Mouse (Mus musculus): Measurements from ENCODE around the gene Sh3bgrl. TPM values are rescaled to one million over a fixed set of nuclear protein-coding genes. Genes with fewer than 3 reads are reported as not detected.
"Not testable (repeated sequence)": the region's sequence is repeated elsewhere in the genome, so short reads cannot be mapped to it uniquely, and the experiment has no call there.

The Sh3bgrl gene
- total RNA-seq (2021): 10 to 100 TPM; 11.2 to 23.8 TPM
- long read RNA-seq, experiment 1, transcript Sh3bgrl-201 (4 exons, 2,882 nt): major isoform, 17 of 59 reads
- long read RNA-seq, experiment 1, partial matches to known transcripts: 0 of 59 reads
- long read RNA-seq, experiment 1, other reads (novel, unspliced or antisense): 42 of 59 reads
- long read RNA-seq, experiment 2, transcript Sh3bgrl-201 (4 exons, 2,882 nt): major isoform, 24 of 68 reads
- long read RNA-seq, experiment 2, partial matches to known transcripts: 44 of 68 reads
- long read RNA-seq, experiment 2, other reads (novel, unspliced or antisense): 0 of 68 reads

- DNase-seq: peak; percentile 77
Measured at GRCm38 (mm10) chrX:109095245-109096242, at the start of gene Sh3bgrl. Sh3bgrl (plus strand) TSS chrX:109095365.

DNA sequence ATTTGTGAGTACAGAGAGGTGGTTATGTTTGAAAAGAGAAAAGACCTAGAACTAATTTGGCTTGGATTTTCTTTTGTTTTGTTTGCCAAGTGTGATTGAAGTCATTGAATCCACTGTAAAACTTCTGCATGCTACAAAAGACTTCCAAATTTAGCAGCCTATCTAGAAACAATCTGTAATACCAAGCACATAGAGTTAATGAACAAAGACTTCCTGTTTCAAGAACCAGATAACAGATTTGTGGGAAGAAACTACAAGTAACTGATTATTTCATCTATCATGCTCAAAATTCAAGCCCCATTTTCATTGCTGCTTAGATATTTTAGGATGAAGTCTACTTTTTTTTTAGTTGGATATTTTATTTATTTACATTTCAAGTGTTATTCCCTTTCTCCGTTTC, 47.4 kb upstream of the Sh3bgrl start:
- DNase-seq: no peak

GRCm38 (mm10) chrX:109071719-109072118, 23.4 kb upstream of the Sh3bgrl start:
- DNase-seq: no peak

DNA sequence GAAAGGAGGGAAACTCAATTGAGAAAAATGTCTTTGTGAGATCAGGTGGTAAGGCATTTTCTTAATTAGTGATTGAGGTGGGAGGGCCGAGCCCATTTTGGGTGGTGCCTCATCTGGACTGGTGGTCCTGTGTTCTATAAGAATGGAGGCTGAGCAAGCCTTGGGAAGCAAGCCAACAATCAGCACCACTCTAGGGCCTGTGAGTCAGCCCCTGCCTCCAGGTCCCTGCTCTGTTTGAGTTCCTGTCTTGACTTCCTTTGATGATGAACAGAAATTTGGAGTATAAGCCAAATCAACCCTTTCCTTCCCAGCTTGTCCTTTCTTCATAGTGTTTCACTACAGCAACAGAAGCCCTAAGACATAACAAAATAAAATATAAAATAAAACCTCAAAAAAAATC, 19.4 kb upstream of the Sh3bgrl start:
- no peak for DNase-seq

- no peak for DNase-seq
Measured at GRCm38 (mm10) chrX:109076355-109076754, 18.8 kb upstream of the Sh3bgrl start.

GRCm38 (mm10) chrX:109079354-109079753, 15.8 kb upstream of the Sh3bgrl start:
- not testable (repeated sequence) for DNase-seq

DNA sequence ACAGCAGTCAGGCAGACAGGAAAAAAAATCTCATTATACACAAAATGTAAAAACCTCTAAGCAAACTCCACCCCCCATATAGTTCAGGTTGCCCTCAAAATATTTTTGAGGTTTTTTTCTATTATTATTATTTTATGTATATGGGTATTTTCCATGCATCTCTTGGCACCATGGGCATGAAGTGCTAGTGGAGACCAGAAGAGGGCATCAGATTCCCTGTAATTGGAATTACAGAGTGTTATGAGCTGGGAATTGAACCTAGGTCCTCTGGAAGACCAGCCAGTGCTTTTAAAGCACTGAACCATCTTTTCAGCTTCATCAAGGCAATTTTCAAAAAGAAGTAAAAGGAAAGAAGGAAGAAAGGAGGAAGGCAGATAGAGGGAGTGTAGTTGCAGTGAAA, 8.1 kb upstream of the Sh3bgrl start:
- DNase-seq: no peak

DNA sequence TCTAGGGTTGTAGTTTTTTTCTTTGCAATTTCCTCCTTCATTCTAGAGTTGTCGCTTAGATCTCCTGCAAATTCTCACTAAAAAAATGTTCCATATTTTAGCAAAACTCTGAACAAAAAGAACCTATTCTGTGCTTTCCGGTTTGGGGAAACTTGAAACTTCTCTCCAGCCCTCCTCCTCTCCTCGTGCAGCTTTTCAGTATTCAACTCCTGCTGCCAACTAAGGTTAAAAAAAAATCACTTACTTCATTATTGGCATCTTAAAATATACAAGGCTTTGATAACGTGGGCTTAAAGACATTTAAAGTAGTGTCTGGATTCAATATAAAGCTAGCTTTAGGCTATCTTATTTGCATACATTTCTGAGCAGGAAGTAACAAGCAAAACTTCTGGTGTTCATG, 365 bp upstream of the Sh3bgrl start:
- DNase-seq: no peak

- DNase-seq: no peak
Measured at GRCm38 (mm10) chrX:109098511-109098910, 3.3 kb downstream of the Sh3bgrl start.

- no peak for DNase-seq
Measured at GRCm38 (mm10) chrX:109100441-109100840, 5.3 kb downstream of the Sh3bgrl start.

- DNase-seq: no peak
Measured at GRCm38 (mm10) chrX:109108117-109108805, 13.1 kb downstream of the Sh3bgrl start.

GRCm38 (mm10) chrX:109112885-109113284, 17.7 kb downstream of the Sh3bgrl start:
- DNase-seq: no peak

- no peak for DNase-seq
Measured at GRCm38 (mm10) chrX:109113401-109114280, 18.5 kb downstream of the Sh3bgrl start.

DNA sequence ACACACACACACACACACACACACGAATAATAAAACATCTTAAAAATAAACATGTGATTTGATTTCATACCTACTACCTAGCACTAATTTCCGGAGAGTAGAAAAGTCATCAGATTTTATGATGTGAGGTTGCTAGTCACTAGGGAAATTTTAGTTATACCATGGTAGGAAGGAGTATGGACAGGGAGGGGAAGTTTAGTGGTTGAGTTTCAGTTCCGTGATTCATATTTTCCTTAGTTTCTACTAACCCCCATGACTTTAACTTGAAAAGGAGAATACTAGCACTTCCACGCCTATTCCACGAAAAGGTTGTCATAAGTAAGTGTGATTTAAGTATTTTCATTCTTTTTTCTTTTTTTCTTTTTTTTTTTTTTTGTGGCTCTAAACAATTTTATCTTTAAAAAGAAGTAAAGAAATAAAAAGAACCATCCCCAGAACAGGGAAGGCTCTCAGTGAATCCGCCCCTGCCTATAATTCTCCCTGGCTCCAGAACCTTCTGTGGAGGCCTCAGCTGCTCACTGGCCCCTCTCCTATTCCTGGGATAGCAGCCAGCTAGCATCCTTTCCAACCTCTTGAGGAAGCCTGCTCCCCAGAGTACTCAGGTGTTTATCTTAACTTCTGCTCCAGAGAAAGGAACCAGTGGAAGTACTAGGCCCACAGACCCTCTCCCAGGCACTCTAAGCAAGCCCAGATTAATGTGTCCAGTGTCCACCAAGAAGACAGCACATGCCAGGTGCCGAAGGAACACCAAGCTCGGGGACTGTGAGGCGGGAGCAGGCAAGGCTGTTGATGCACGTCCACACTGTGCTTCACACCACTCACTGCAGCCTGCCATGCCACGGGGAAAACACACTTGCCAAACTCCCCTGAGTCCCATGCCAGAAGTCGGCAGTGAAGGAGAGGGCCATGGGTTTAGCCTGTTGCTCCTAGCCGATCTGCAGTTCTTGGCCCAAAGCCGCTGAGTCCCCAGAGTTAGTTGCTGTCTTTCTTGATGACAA, 25.0 kb downstream of the Sh3bgrl start:
- DNase-seq: peak; percentile 16

- no peak for DNase-seq
Measured at GRCm38 (mm10) chrX:109121161-109121560, 26.0 kb downstream of the Sh3bgrl start.

GRCm38 (mm10) chrX:109122670-109123069, 27.5 kb downstream of the Sh3bgrl start:
- no peak for DNase-seq

- DNase-seq: no peak
Measured at GRCm38 (mm10) chrX:109123762-109124161, 28.6 kb downstream of the Sh3bgrl start.

- no peak for DNase-seq
Measured at GRCm38 (mm10) chrX:109126847-109127246, 31.7 kb downstream of the Sh3bgrl start.

DNA sequence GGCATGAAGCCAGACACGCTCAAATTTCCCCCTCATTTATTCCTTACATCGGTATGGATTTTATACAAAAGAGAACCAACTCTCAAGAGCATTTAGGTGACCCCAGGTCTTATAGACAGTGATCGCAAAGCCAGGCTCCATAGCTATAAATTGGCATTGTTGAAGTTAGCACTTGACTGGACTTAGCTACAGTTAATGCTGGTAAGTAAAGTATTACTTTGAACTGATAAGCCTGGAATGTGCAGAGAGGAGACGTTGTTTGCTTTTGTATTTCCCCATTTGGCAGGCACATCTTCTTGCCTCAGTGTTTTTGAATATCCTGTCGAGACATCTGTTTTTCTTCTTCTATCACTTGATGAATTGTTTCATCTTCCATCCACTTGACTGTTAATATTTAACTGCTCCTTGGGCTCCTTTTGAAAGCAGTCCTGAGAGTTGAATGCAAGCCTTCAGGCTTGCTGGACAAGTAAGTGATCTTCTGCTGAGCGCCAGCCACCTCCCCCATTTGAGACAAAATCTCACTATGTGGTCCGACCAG, 32.5 kb downstream of the Sh3bgrl start:
- DNase-seq: no peak

DNA sequence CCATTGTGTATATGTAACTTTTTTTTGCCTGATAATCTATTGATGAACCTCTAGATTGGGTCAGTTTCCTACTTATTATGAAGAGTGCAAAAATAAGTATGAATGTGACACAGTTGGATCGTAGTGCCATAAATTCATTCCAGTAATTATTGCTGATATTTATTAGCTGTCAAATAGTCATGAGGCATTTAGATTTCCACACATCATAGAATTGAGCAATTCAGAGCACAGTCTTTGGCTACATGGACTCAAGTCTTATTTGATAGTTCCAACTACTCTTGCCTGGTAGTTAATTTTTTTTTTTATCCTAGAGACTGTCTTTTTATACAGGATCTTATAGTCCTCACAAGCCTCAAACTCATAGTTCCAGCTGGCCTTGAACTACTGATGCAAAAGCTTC, 34.9 kb downstream of the Sh3bgrl start:
- no peak for DNase-seq
